In the genomic region with DNA sequence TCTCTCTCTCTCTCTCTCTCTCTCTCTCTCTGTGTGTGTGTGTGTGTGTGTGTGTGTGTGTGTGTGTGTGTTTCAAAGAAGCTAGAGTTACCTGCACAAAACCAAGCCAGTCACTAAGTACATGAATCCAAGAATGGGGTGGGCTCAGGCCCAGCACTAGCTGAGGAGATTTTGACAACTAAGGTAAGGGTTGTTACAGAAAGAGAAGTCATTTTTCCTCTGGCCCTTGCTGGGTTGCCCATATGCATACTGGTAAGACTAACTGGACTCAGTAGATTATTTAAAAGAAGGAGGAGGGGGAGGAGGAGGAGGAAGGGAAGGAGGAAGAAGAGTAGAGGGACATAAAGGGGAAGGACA, we compare ENCODE assay signal across 12 mouse cellular contexts.
DNase-seq lines count a peak whose midpoint lies in the region; ATAC-seq and TF ChIP-seq lines count a peak whose summit lies in the region.
"Had no signal": no experiment of that assay in that cellular context is flagged by ENCODE, and none has a peak within 500 bp of the region (broad histone marks: within the 10 kb centered on the region; RNA-seq: fewer than 3 reads in every experiment).

No protein-coding gene starts in this region.

- H3K27me3 ChIP-seq in intestine, embryonic 15.5 days (replicated peaks) = no peaks in the 10 kb centered on the region
- no peaks in the 10 kb centered on the region for H3K27me3 ChIP-seq in intestine, postnatal 0 days (replicated peaks; ENCODE audit: control insufficient read depth, insufficient read depth, low read length)
- H3K27me3 ChIP-seq: forebrain, embryonic 12.5 days; liver, embryonic 12.5 days; neural tube, embryonic 12.5 days had no signal

- no peaks in the 10 kb centered on the region for H3K9me3 ChIP-seq in intestine, embryonic 15.5 days
- H3K9me3 ChIP-seq in intestine, postnatal 0 days (ENCODE audit: control insufficient read depth) = no peaks in the 10 kb centered on the region
- H3K9me3 ChIP-seq: forebrain, embryonic 12.5 days; liver, embryonic 12.5 days; neural tube, embryonic 12.5 days had no signal

- peaks cover 3% of the 10 kb centered on the region; the same call in 1 of the 2 replicates for H3K4me1 ChIP-seq in intestine, embryonic 15.5 days (replicated peaks)
- H3K4me1 ChIP-seq in intestine, postnatal 0 days (replicated peaks; ENCODE audit: control insufficient read depth, insufficient read depth, low read length) = 0 out of 2 replicates have a peak, but pooled peaks cover 3% of the 10 kb centered on the region
- H3K4me1 ChIP-seq: forebrain, embryonic 12.5 days; neural tube, embryonic 12.5 days had no signal

- no peak overlapping the region for H3K9ac ChIP-seq in intestine, embryonic 15.5 days
- no peak overlapping the region for H3K9ac ChIP-seq in intestine, postnatal 0 days (ENCODE audit: low read depth, low read length)
- H3K9ac ChIP-seq: forebrain, embryonic 12.5 days; liver, embryonic 12.5 days; neural tube, embryonic 12.5 days had no signal

- H3K36me3 ChIP-seq in intestine, embryonic 15.5 days = no peaks in the 10 kb centered on the region
- no peaks in the 10 kb centered on the region for H3K36me3 ChIP-seq in intestine, postnatal 0 days (ENCODE audit: control insufficient read depth, insufficient read depth)
- H3K36me3 ChIP-seq in macrophage (ENCODE audit: inconsistent target) = no peaks in the 10 kb centered on the region
- H3K36me3 ChIP-seq: forebrain, embryonic 12.5 days; liver, embryonic 12.5 days; neural tube, embryonic 12.5 days had no signal

- peak; percentile 16 for DNase-seq in thymus, postnatal 4 days
- DNase-seq in thymus, postnatal 10 days (ENCODE audit: low spot score in 2 of 2) = no peak
- DNase-seq in gastrocnemius, postnatal 10 days = no peak

- H3K27ac ChIP-seq in intestine, embryonic 15.5 days = no peak overlapping the region
- H3K27ac ChIP-seq in intestine, postnatal 0 days (ENCODE audit: low read depth, low read length) = no peak overlapping the region
- H3K27ac ChIP-seq in macrophage = peak overlapping the region; percentile 36
- H3K27ac ChIP-seq: forebrain, embryonic 12.5 days; heart, adult 2 months; liver, embryonic 12.5 days; neural tube, embryonic 12.5 days had no signal

- H3K4me2 ChIP-seq in intestine, embryonic 15.5 days (replicated peaks) = no peak overlapping the region
- no peak overlapping the region for H3K4me2 ChIP-seq in intestine, postnatal 0 days (replicated peaks; ENCODE audit: low read depth)
- H3K4me2 ChIP-seq: forebrain, embryonic 12.5 days; liver, embryonic 12.5 days; midbrain, embryonic 11.5 days; neural tube, embryonic 12.5 days had no signal

- no peak for TF ChIP-seq CTCF in intestine, postnatal 0 days (IDR thresholded peaks at IDR 0.05; ENCODE audit: low read depth)

- 0 out of 2 replicates have a peak, but pooled peaks have one; percentile 22 for ATAC-seq in intestine, embryonic 15.5 days
- ATAC-seq in intestine, postnatal 0 days = no peak
- ATAC-seq in activated CD4-positive, CD25-positive, alpha-beta regulatory T cell, adult 4 months = no peak

- H3K4me3 ChIP-seq in intestine, embryonic 15.5 days (replicated peaks) = no peak overlapping the region
- H3K4me3 ChIP-seq in intestine, postnatal 0 days (ENCODE audit: low read depth, low read length) = no peak overlapping the region
- H3K4me3 ChIP-seq in macrophage (ENCODE audit: inconsistent target) = no peak overlapping the region
- H3K4me3 ChIP-seq: forebrain, embryonic 12.5 days; heart, adult 2 months; liver, embryonic 12.5 days; neural tube, embryonic 12.5 days had no signal

- no peaks in the 10 kb centered on the region for H3K79me2 ChIP-seq in macrophage (ENCODE audit: inconsistent target)
